Mouse (Mus musculus) stomach, postnatal 0 days (tissue): Measurements from ENCODE around the gene Sulf2. TPM values are rescaled to one million over a fixed set of nuclear protein-coding genes. Genes with fewer than 3 reads are reported as not detected.
A peak's percentile ranks its signal among the peaks of the same experiment; 100 is the strongest.
"Not testable (repeated sequence)": the region's sequence is repeated elsewhere in the genome, so short reads cannot be mapped to it uniquely, and the experiment has no call there.

Experiments used
- ATAC-seq: fragments of 200-750 bp; cut with Nextera tagmentation; 2 replicates; pipeline ENCODE4 v1.8.0; 2017; ENCODE audit not compliant: low FRiP score, low TSS enrichment
- DNase-seq: peaks from one replicate; pipeline ENCODE4 v3.0.0-alpha.2; 2016; ENCODE audit warnings: low spot score
- H3K27ac ChIP-seq: fragments of 300-500 bp; sonication (generic); replicated peaks from 2 replicates; pipeline ENCODE4 v1.5.1; 2014; ENCODE audit warnings: mild to moderate bottlenecking, control low read depth
- H3K27me3 ChIP-seq: fragments of 300-500 bp; sonication (generic); 2 replicates; pipeline ENCODE4 v1.6.1; 2014; ENCODE audit warnings: low read length; ENCODE audit not compliant: control insufficient read depth, insufficient read depth
- H3K36me3 ChIP-seq: fragments of 300-500 bp; sonication (generic); 2 replicates; pipeline ENCODE4 v1.6.1; 2014; ENCODE audit warnings: low read length, mixed read lengths; ENCODE audit not compliant: control insufficient read depth, insufficient read depth
- H3K4me1 ChIP-seq: fragments of 300-500 bp; sonication (generic); replicated peaks from 2 replicates; pipeline ENCODE4 v1.6.1; 2014; ENCODE audit warnings: antibody characterized with exemption; ENCODE audit not compliant: control insufficient read depth, insufficient read depth
- H3K4me2 ChIP-seq: fragments of 300-500 bp; sonication (generic); replicated peaks from 2 replicates; pipeline ENCODE4 v1.6.1; 2014; ENCODE audit warnings: low read depth, mild to moderate bottlenecking, control low read depth, moderate library complexity
- H3K4me3 ChIP-seq: fragments of 300-500 bp; sonication (generic); 2 replicates; pipeline ENCODE4 v1.5.1; 2014; ENCODE audit warnings: low read depth, low read length, control low read depth
- H3K9ac ChIP-seq: fragments of 300-500 bp; sonication (generic); 2 replicates; pipeline ENCODE4 v1.6.1; 2014; ENCODE audit warnings: mild to moderate bottlenecking, low read length, control low read depth, mixed read lengths
- H3K9me3 ChIP-seq: fragments of 300-500 bp; sonication (generic); 2 replicates; pipeline ENCODE4 v1.6.1; 2016; ENCODE audit warnings: low read length; ENCODE audit not compliant: control insufficient read depth
- CTCF ChIP-seq: IDR thresholded peaks from 2 replicates; pipeline ENCODE4 v1.5.1; 2016; ENCODE audit warnings: antibody characterized with exemption, low read depth, mild to moderate bottlenecking, moderate library complexity
- EP300 ChIP-seq: optimal IDR thresholded peaks from 2 replicates; pipeline ENCODE3; 2016; ENCODE audit warnings: antibody characterized with exemption
- WGBS: fragments of 180-500 bp; shearing (Covaris S2); extraction: QIAGEN DNeasy Blood & Tissue Kit; methylation state at CpG from one replicate; pipeline ENCODE4 v1.1.7; 2014; 5-methylcytosine and 5-hydroxymethylcytosine counted together
- polyA plus RNA-seq: library from polyadenylated mRNA; unstranded; fragments of >200 nt; fragmentation: Nextera tagmentation; extraction: Ambion mirVana; gene quantifications from 2 replicates; pipeline ENCODE4 v1.2.1, GENCODE M21; 2015

The Sulf2 gene
- polyA plus RNA-seq, 1 experiment from 2014 or later: 49.1 TPM

GRCm38 (mm10) chr2:166088991-166089390, 66.5 kb downstream of the Sulf2 start:
- no peak overlapping the region for H3K27ac ChIP-seq
- 84% methylated on average over 9 of the region's 9 CpGs for WGBS
- TF ChIP-seq CTCF (no peak), EP300 (no peak)
- H3K27me3 ChIP-seq: no peaks in the 10 kb centered on the region
- no peaks in the 10 kb centered on the region for H3K9me3 ChIP-seq
- 0 out of 2 replicates have a peak, but pooled peaks cover 3% of the 10 kb centered on the region for H3K4me1 ChIP-seq
- DNase-seq (no peak), ATAC-seq (no peak)
- H3K4me2 ChIP-seq: no peak overlapping the region
- peaks cover 4% of the 10 kb centered on the region; the same call in 1 of the 2 replicates for H3K36me3 ChIP-seq
- no peak overlapping the region for H3K9ac ChIP-seq
- H3K4me3 ChIP-seq: no peak overlapping the region

GRCm38 (mm10) chr2:166086457-166087233, 68.8 kb downstream of the Sulf2 start:
- DNase-seq: peak; percentile 46
- no peak overlapping the region for H3K9ac ChIP-seq
- H3K27me3 ChIP-seq: no peaks in the 10 kb centered on the region
- no peaks in the 10 kb centered on the region for H3K9me3 ChIP-seq
- 83% methylated on average over 29 of the region's 29 CpGs for WGBS
- TF ChIP-seq CTCF (no peak), EP300 (no peak)
- no peak overlapping the region for H3K4me3 ChIP-seq
- H3K4me2 ChIP-seq: no peak overlapping the region
- 0 out of 2 replicates have a peak, but pooled peaks cover 6% of the 10 kb centered on the region for H3K36me3 ChIP-seq
- ATAC-seq: peak; percentile 24
- H3K4me1 ChIP-seq: 0 out of 2 replicates have a peak, but pooled peaks cover 3% of the 10 kb centered on the region
- no peak overlapping the region for H3K27ac ChIP-seq

GRCm38 (mm10) chr2:166085780-166086179, 69.7 kb downstream of the Sulf2 start:
- H3K27me3 ChIP-seq: no peaks in the 10 kb centered on the region
- no peak for TF ChIP-seq CTCF
- no peak for TF ChIP-seq EP300
- ATAC-seq (no peak), DNase-seq (no peak)
- no peaks in the 10 kb centered on the region for H3K9me3 ChIP-seq
- H3K9ac ChIP-seq: no peak overlapping the region
- H3K4me3 ChIP-seq: no peak overlapping the region
- no peak overlapping the region for H3K4me2 ChIP-seq
- H3K4me1 ChIP-seq: 0 out of 2 replicates have a peak, but pooled peaks cover 4% of the 10 kb centered on the region
- 92% methylated on average over 10 of the region's 10 CpGs for WGBS
- H3K36me3 ChIP-seq: 0 out of 2 replicates have a peak, but pooled peaks cover 6% of the 10 kb centered on the region
- no peak overlapping the region for H3K27ac ChIP-seq

GRCm38 (mm10) chr2:166084964-166085363, 70.5 kb downstream of the Sulf2 start:
- WGBS: 40% methylated on average over 6 of the region's 6 CpGs
- H3K4me3 ChIP-seq, H3K4me1 ChIP-seq, H3K4me2 ChIP-seq, H3K36me3 ChIP-seq, H3K9me3 ChIP-seq, H3K27ac ChIP-seq, H3K27me3 ChIP-seq, ATAC-seq, H3K9ac ChIP-seq: not testable (repeated sequence)
- peak; percentile 76 for DNase-seq
- peak; percentile 84 for TF ChIP-seq CTCF

- Histone ChIP-seq H3K36me3 (0 out of 2 replicates have a peak, but pooled peaks cover 6% of the 10 kb centered on the region), H3K27ac (no peak overlapping the region), H3K4me3 (no peak overlapping the region), H3K9me3 (no peaks in the 10 kb centered on the region), H3K9ac (no peak overlapping the region), H3K27me3 (no peaks in the 10 kb centered on the region), H3K4me1 (0 out of 2 replicates have a peak, but pooled peaks cover 3% of the 10 kb centered on the region), H3K4me2 (no peak overlapping the region)
- no peak for ATAC-seq
- DNase-seq: no peak
- no peak for TF ChIP-seq EP300
- TF ChIP-seq CTCF: no peak
- 84% methylated on average over 7 of the region's 7 CpGs for WGBS
Measured at GRCm38 (mm10) chr2:166084111-166084510, 71.4 kb downstream of the Sulf2 start.

- ATAC-seq: no peak
- H3K27me3 ChIP-seq: no peaks in the 10 kb centered on the region
- 0 out of 2 replicates have a peak, but pooled peaks cover 3% of the 10 kb centered on the region for H3K4me1 ChIP-seq
- TF ChIP-seq CTCF (no peak; the same call in 1 of the 2 replicates), EP300 (no peak)
- WGBS: 56% methylated on average over 9 of the region's 9 CpGs
- H3K36me3 ChIP-seq: 0 out of 2 replicates have a peak, but pooled peaks cover 6% of the 10 kb centered on the region
- H3K27ac ChIP-seq: no peak overlapping the region
- no peak overlapping the region for H3K4me3 ChIP-seq
- DNase-seq: no peak
- H3K4me2 ChIP-seq: no peak overlapping the region
- no peak overlapping the region for H3K9ac ChIP-seq
- H3K9me3 ChIP-seq: no peaks in the 10 kb centered on the region
Measured at GRCm38 (mm10) chr2:166083542-166084031, 71.9 kb downstream of the Sulf2 start.
